Mouse (Mus musculus) G1E (cell line): Measurements from ENCODE around the gene D630045J12Rik. TPM values are rescaled to one million over a fixed set of nuclear protein-coding genes. Genes with fewer than 3 reads are reported as not detected.

Experiments used
- ATAC-seq: 2 replicates; pipeline ENCODE4 v1.8.0; 2016; ENCODE audit warnings: mild to moderate bottlenecking; ENCODE audit not compliant: insufficient number of reproducible peaks, poor library complexity, low FRiP score, severe bottlenecking; ENCODE audit errors: extremely low read depth
- DNase-seq: peaks from one replicate; pipeline ENCODE4 v3.0.0; 2012; ENCODE audit warnings: low spot score
- H3K27me3 ChIP-seq: 2 replicates; pipeline ENCODE4 v1.6.1; 2012; ENCODE audit warnings: mild to moderate bottlenecking, low read length, inconsistent platforms; ENCODE audit not compliant: insufficient read depth
- H3K36me3 ChIP-seq: replicated peaks from 2 replicates; pipeline ENCODE3; 2012; ENCODE audit warnings: mild to moderate bottlenecking, inconsistent platforms
- H3K4me1 ChIP-seq: 2 replicates; pipeline ENCODE4 v1.6.1; 2012; ENCODE audit warnings: low read depth, low read length, inconsistent platforms, mixed read lengths; ENCODE audit not compliant: insufficient read depth
- H3K4me3 ChIP-seq: 2 replicates; pipeline ENCODE4 v1.5.1; 2012; ENCODE audit warnings: low read depth, mild to moderate bottlenecking, inconsistent platforms, low read length, moderate library complexity, mixed read lengths
- H3K9me3 ChIP-seq: replicated peaks from 2 replicates; pipeline ENCODE4 v1.6.1; 2012; ENCODE audit warnings: inconsistent platforms
- CTCF ChIP-seq: IDR thresholded peaks from 2 replicates; pipeline ENCODE4 v1.5.1; 2012; ENCODE audit warnings: low read depth, low read length, inconsistent platforms, mixed read lengths
- GATA1 ChIP-seq: IDR thresholded peaks from 2 replicates; pipeline ENCODE4 v1.6.1; 2012; ENCODE audit warnings: borderline replicate concordance, low read length, inconsistent platforms, mixed read lengths
- GATA2 ChIP-seq: IDR thresholded peaks from 2 replicates; pipeline ENCODE4 v1.6.1; 2012; ENCODE audit warnings: low read depth, low read length, inconsistent platforms, borderline replicate concordance
- POLR2AphosphoS5 ChIP-seq: IDR thresholded peaks from 2 replicates; pipeline ENCODE4 v1.6.1; 2012; ENCODE audit warnings: low read depth, low read length, inconsistent platforms; ENCODE audit not compliant: insufficient replicate concordance
- TAL1 ChIP-seq: conservative IDR thresholded peaks from 2 replicates; pipeline ENCODE4 v1.6.1; 2012; ENCODE audit warnings: low read depth, low read length, inconsistent platforms, mixed read lengths
- polyA plus RNA-seq: library from polyadenylated mRNA; stranded (reverse); fragments of >175 nt; gene quantifications from 2 replicates; pipeline ENCODE4 v1.2.3, GENCODE M21; 2012
- total RNA-seq, 2 experiments: library from RNA; stranded (forward) in 1 of 2; stranded (reverse) in 1 of 2; fragments of 200-1000 nt in 1 of 2; fragments of >200 nt in 1 of 2; fragmentation: Nextera tagmentation in 1 of 2; gene quantifications; 2 replicates each; pipeline ENCODE4 v1.2.3; 2014 to 2017

The D630045J12Rik gene
- total and polyA plus RNA-seq, 3 experiments = 0.01 to 0.38 TPM; not detected in 1

GRCm38 (mm10) chr6:38105924-38106323 lies 147.9 kb downstream of the D630045J12Rik start:
- no peak for DNase-seq
- Histone ChIP-seq H3K4me1 (no peaks in the 10 kb centered on the region), H3K9me3 (no peaks in the 10 kb centered on the region), H3K36me3 (no peaks in the 10 kb centered on the region), H3K27me3 (peaks cover 15% of the 10 kb centered on the region), H3K4me3 (no peak overlapping the region)
- TF ChIP-seq CTCF = no peak
- no peak for ATAC-seq

GRCm38 (mm10) chr6:38103775-38104174 lies 150.0 kb downstream of the D630045J12Rik start:
- Histone ChIP-seq H3K4me3 (no peak overlapping the region), H3K36me3 (no peaks in the 10 kb centered on the region), H3K9me3 (no peaks in the 10 kb centered on the region), H3K4me1 (no peaks in the 10 kb centered on the region), H3K27me3 (peaks cover 7% of the 10 kb centered on the region)
- no peak for TF ChIP-seq GATA2
- TF ChIP-seq POLR2AphosphoS5 = no peak
- TF ChIP-seq CTCF = no peak
- TF ChIP-seq GATA1 = no peak
- DNase-seq (no peak), ATAC-seq (no peak)

DNA sequence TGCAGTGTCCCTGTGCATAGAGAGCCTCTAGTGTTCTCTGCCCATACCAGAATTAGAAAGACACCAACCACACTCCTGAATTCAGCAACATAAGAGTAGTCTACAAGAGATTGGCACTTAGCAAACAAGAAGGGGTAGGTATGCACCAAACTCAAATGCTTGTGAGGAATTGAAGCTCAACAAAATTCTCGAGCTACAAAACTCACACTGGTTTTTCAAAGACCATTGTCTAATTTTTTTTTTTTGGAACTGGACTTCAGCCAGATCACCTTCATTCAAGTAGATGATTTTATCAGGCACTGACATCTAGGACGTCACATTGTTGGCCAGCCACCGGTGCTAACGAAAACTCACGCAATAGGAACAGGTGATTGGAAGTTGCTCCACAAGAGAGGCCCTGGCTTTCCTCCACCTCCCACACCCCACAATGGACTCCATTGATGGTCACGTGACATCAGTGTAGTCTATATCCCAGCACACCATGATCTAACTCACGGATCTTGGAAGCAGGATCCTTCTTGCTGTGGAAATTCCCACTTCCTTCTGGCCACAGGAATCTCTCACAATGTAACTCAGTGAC lies 151.5 kb downstream of the D630045J12Rik start:
- Histone ChIP-seq H3K9me3 (no peaks in the 10 kb centered on the region), H3K4me1 (no peaks in the 10 kb centered on the region), H3K4me3 (no peak overlapping the region), H3K27me3 (peaks cover 7% of the 10 kb centered on the region), H3K36me3 (no peaks in the 10 kb centered on the region)
- TF ChIP-seq CTCF = no peak
- no peak for TF ChIP-seq GATA2
- TF ChIP-seq GATA1 = no peak
- no peak for TF ChIP-seq TAL1
- no peak for TF ChIP-seq POLR2AphosphoS5
- ATAC-seq (no peak), DNase-seq (no peak)

- Histone ChIP-seq H3K9me3 (no peaks in the 10 kb centered on the region), H3K36me3 (no peaks in the 10 kb centered on the region), H3K27me3 (no peaks in the 10 kb centered on the region), H3K4me1 (no peaks in the 10 kb centered on the region), H3K4me3 (no peak overlapping the region)
- no peak for TF ChIP-seq CTCF
- no peak for TF ChIP-seq TAL1
- TF ChIP-seq GATA2 = no peak
- TF ChIP-seq GATA1 = no peak
- TF ChIP-seq POLR2AphosphoS5 = no peak
- DNase-seq = no peak
- no peak for ATAC-seq
Measured at GRCm38 (mm10) chr6:38096961-38097370, 156.8 kb downstream of the D630045J12Rik start.

GRCm38 (mm10) chr6:38094701-38095100 lies 159.1 kb downstream of the D630045J12Rik start:
- Histone ChIP-seq H3K4me3 (no peak overlapping the region), H3K4me1 (no peaks in the 10 kb centered on the region), H3K27me3 (no peaks in the 10 kb centered on the region), H3K9me3 (no peaks in the 10 kb centered on the region), H3K36me3 (no peaks in the 10 kb centered on the region)
- no peak for TF ChIP-seq CTCF
- no peak for TF ChIP-seq POLR2AphosphoS5
- TF ChIP-seq TAL1 = no peak
- TF ChIP-seq GATA1 = no peak
- no peak for TF ChIP-seq GATA2
- ATAC-seq (no peak), DNase-seq (no peak)

- Histone ChIP-seq H3K4me3 (no peak overlapping the region), H3K36me3 (no peaks in the 10 kb centered on the region), H3K27me3 (no peaks in the 10 kb centered on the region), H3K9me3 (no peaks in the 10 kb centered on the region), H3K4me1 (no peaks in the 10 kb centered on the region)
- ATAC-seq (no peak), DNase-seq (no peak)
- TF ChIP-seq GATA2 (no peak), POLR2AphosphoS5 (no peak), GATA1 (no peak), TAL1 (no peak), CTCF (no peak)
Measured at GRCm38 (mm10) chr6:38092539-38092938, 161.3 kb downstream of the D630045J12Rik start.
